In genomic region chr11:100271878-100272277, GRCm38 (mm10) we compare ENCODE assay signal across 44 mouse cellular contexts. TPM values are rescaled to one million over a fixed set of nuclear protein-coding genes. Genes with fewer than 3 reads are reported as not detected.
"Had no signal": no experiment of that assay in that cellular context is flagged by ENCODE, and none has a peak within 500 bp of the region (broad histone marks: within the 10 kb centered on the region; RNA-seq: fewer than 3 reads in every experiment).

No protein-coding gene starts in this region.

- H3K27me3 ChIP-seq: hindbrain, embryonic 13.5 days; hindbrain, embryonic 15.5 days; kidney, embryonic 15.5 days; limb, embryonic 15.5 days; liver, embryonic 13.5 days; liver, embryonic 15.5 days had no signal

- H3K4me3 ChIP-seq: gastrocnemius, adult 2 months; heart, embryonic 10.5 days; heart, embryonic 12.5 days; hindbrain, embryonic 10.5 days; hindbrain, embryonic 13.5 days; hindbrain, embryonic 15.5 days; kidney, embryonic 15.5 days; limb, embryonic 13.5 days; limb, embryonic 15.5 days; liver, embryonic 13.5 days; liver, embryonic 15.5 days had no signal

- H3K4me2 ChIP-seq: heart, embryonic 12.5 days; hindbrain, embryonic 13.5 days; hindbrain, embryonic 15.5 days; kidney, embryonic 15.5 days; limb, embryonic 13.5 days; limb, embryonic 15.5 days; liver, embryonic 13.5 days; liver, embryonic 15.5 days had no signal

- DNase-seq: gastrocnemius, adult 2 months; gastrocnemius, postnatal 10 days; gastrocnemius, postnatal 25 days; heart, adult 18-20 months; heart, postnatal 10 days; heart, postnatal 4 days; kidney, adult 11 months; kidney, adult 2 months; kidney, adult 9 months; kidney, postnatal 14 days; kidney, postnatal 36 days; layer of hippocampus, adult 9-11 months; layer of hippocampus, postnatal 36 days; left cerebral cortex, postnatal 4 days; liver, embryonic 13.5 days had no signal

- H3K4me1 ChIP-seq: hindbrain, embryonic 10.5 days; hindbrain, embryonic 13.5 days; hindbrain, embryonic 15.5 days; kidney, embryonic 15.5 days; limb, embryonic 13.5 days; liver, embryonic 13.5 days; liver, embryonic 15.5 days had no signal

- H3K27ac ChIP-seq: gastrocnemius, adult 2 months; heart, embryonic 10.5 days; hindbrain, embryonic 10.5 days; hindbrain, embryonic 13.5 days; hindbrain, embryonic 15.5 days; hindbrain, postnatal 0 days; kidney, embryonic 15.5 days; kidney, postnatal 0 days; limb, embryonic 13.5 days; limb, embryonic 15.5 days; liver, embryonic 13.5 days; liver, embryonic 15.5 days had no signal

- H3K9ac ChIP-seq: heart, embryonic 12.5 days; hindbrain, embryonic 13.5 days; hindbrain, embryonic 15.5 days; kidney, embryonic 15.5 days; limb, embryonic 13.5 days; limb, embryonic 15.5 days; liver, embryonic 13.5 days; liver, embryonic 15.5 days had no signal

- ATAC-seq: hindbrain, postnatal 0 days; intestine, embryonic 16.5 days had no signal

- H3K36me3 ChIP-seq: heart, embryonic 10.5 days; heart, embryonic 12.5 days; hindbrain, embryonic 10.5 days; hindbrain, embryonic 13.5 days; hindbrain, embryonic 15.5 days; kidney, embryonic 15.5 days; limb, embryonic 13.5 days; limb, embryonic 15.5 days; liver, embryonic 13.5 days; liver, embryonic 15.5 days had no signal

- H3K9me3 ChIP-seq: heart, embryonic 10.5 days; heart, embryonic 12.5 days; hindbrain, embryonic 10.5 days; hindbrain, embryonic 13.5 days; hindbrain, embryonic 15.5 days; kidney, embryonic 15.5 days; limb, embryonic 13.5 days; limb, embryonic 15.5 days; liver, embryonic 13.5 days; liver, embryonic 15.5 days had no signal

RNA-seq across cellular contexts. Expression of gene Krt42, which starts 2.2 kb away (rescaled TPM):
- total RNA-seq: gastrocnemius, adult 2 months; gastrocnemius, postnatal 10 days; gastrocnemius, postnatal 25 days; gastrocnemius, postnatal 4 days; granulocyte monocyte progenitor cell, adult 5-6 weeks; heart, adult 18-20 months; heart, adult 8-10 months; heart, postnatal 10 days; heart, postnatal 25 days; heart, postnatal 4 days; hindbrain, postnatal 0 days; layer of hippocampus, adult 18-20 months; layer of hippocampus, adult 8-10 months; layer of hippocampus, postnatal 14 days; layer of hippocampus, postnatal 36 days; left cerebral cortex, adult 8-10 months; left cerebral cortex, postnatal 10 days; left cerebral cortex, postnatal 25 days; left cerebral cortex, postnatal 4 days; liver, adult 2 months had no signal
- polyA plus RNA-seq: heart, embryonic 10.5 days; heart, embryonic 12.5 days; heart, embryonic 14.5 days; heart, embryonic 16.5 days; hindbrain, embryonic 10.5 days; hindbrain, embryonic 13.5 days; hindbrain, embryonic 15.5 days; hindbrain, postnatal 0 days; intestine, embryonic 14.5 days; intestine, embryonic 16.5 days; kidney, adult 2 months; kidney, embryonic 15.5 days; kidney, postnatal 0 days; large intestine, adult 2 months; limb, embryonic 13.5 days; liver, adult 2 months; liver, embryonic 13.5 days; liver, embryonic 15.5 days had no signal

RNA-seq across cellular contexts. Expression of gene Krt17, which starts 11.0 kb away (rescaled TPM):
- total RNA-seq: gastrocnemius, adult 2 months; gastrocnemius, postnatal 25 days; granulocyte monocyte progenitor cell, adult 5-6 weeks; heart, adult 8-10 months; heart, postnatal 10 days; heart, postnatal 25 days; layer of hippocampus, adult 18-20 months; layer of hippocampus, adult 8-10 months; layer of hippocampus, postnatal 14 days; layer of hippocampus, postnatal 36 days; left cerebral cortex, postnatal 10 days; left cerebral cortex, postnatal 4 days; liver, adult 2 months had no signal
- polyA plus RNA-seq: liver, adult 2 months had no signal

RNA-seq across cellular contexts. Expression of gene Krt16, which starts 23.2 kb away (rescaled TPM):
- total RNA-seq: gastrocnemius, adult 2 months; gastrocnemius, postnatal 10 days; gastrocnemius, postnatal 25 days; granulocyte monocyte progenitor cell, adult 5-6 weeks; heart, adult 18-20 months; heart, adult 8-10 months; heart, postnatal 10 days; heart, postnatal 25 days; heart, postnatal 4 days; hindbrain, postnatal 0 days; layer of hippocampus, adult 18-20 months; layer of hippocampus, adult 8-10 months; layer of hippocampus, postnatal 14 days; layer of hippocampus, postnatal 36 days; left cerebral cortex, adult 18-20 months; left cerebral cortex, adult 8-10 months; left cerebral cortex, postnatal 10 days; left cerebral cortex, postnatal 25 days; left cerebral cortex, postnatal 4 days; liver, adult 2 months had no signal
- polyA plus RNA-seq: heart, embryonic 10.5 days; heart, embryonic 12.5 days; heart, embryonic 14.5 days; hindbrain, embryonic 10.5 days; hindbrain, embryonic 13.5 days; hindbrain, embryonic 15.5 days; hindbrain, postnatal 0 days; intestine, embryonic 14.5 days; intestine, embryonic 16.5 days; kidney, adult 2 months; kidney, postnatal 0 days; limb, embryonic 11.5 days; liver, adult 2 months; liver, embryonic 13.5 days; liver, embryonic 15.5 days had no signal
